9 mouse cellular contexts compared by ENCODE assay signal in genomic region chr14:18678121-18678836, GRCm38 (mm10).
A peak's percentile ranks its signal among the peaks of the same experiment; 100 is the strongest.
DNase-seq lines count a peak whose midpoint lies in the region; ATAC-seq lines count a peak whose summit lies in the region.
"Had no signal": no experiment of that assay in that cellular context is flagged by ENCODE, and none has a peak within 500 bp of the region (broad histone marks: within the 10 kb centered on the region; RNA-seq: fewer than 3 reads in every experiment).

No protein-coding gene starts in this region.

- H3K4me1 ChIP-seq in hindbrain, embryonic 16.5 days (ENCODE audit: control insufficient read depth, insufficient read depth, low read depth, low read length) = no peaks in the 10 kb centered on the region
- H3K4me1 ChIP-seq: midbrain, embryonic 13.5 days had no signal

- H3K4me2 ChIP-seq in hindbrain, embryonic 16.5 days (ENCODE audit: low read length) = no peak overlapping the region
- H3K4me2 ChIP-seq: midbrain, embryonic 13.5 days had no signal

- WGBS in hindbrain, embryonic 16.5 days = 74% methylated on average over 3 of the region's 3 CpGs

- no peak for ATAC-seq in granulocyte monocyte progenitor cell, adult 5-6 weeks (replicated peaks; ENCODE audit: poor library complexity, severe bottlenecking)
- ATAC-seq in hindbrain, embryonic 16.5 days = no peak
- ATAC-seq: midbrain, embryonic 13.5 days had no signal

- H3K4me3 ChIP-seq in hindbrain, embryonic 16.5 days (ENCODE audit: low read length) = no peak overlapping the region
- H3K4me3 ChIP-seq: midbrain, embryonic 13.5 days had no signal

- no peaks in the 10 kb centered on the region for H3K9me3 ChIP-seq in hindbrain, embryonic 16.5 days (ENCODE audit: control insufficient read depth, low read length)
- H3K9me3 ChIP-seq: midbrain, embryonic 13.5 days had no signal

- no peaks in the 10 kb centered on the region for H3K27me3 ChIP-seq in hindbrain, embryonic 16.5 days (replicated peaks; ENCODE audit: control insufficient read depth, insufficient read depth, low read length)
- H3K27me3 ChIP-seq: midbrain, embryonic 13.5 days had no signal

- intact Hi-C loops in heart, postnatal 10 days (cut with DNase I) = no loop called here

- H3K27ac ChIP-seq in hindbrain, embryonic 16.5 days (ENCODE audit: low read depth, low read length) = no peak overlapping the region
- H3K27ac ChIP-seq: midbrain, embryonic 13.5 days had no signal

- H3K9ac ChIP-seq in hindbrain, embryonic 16.5 days (ENCODE audit: low read depth, low read length) = no peak overlapping the region
- H3K9ac ChIP-seq: midbrain, embryonic 13.5 days had no signal

- no peaks in the 10 kb centered on the region for H3K36me3 ChIP-seq in hindbrain, embryonic 16.5 days (ENCODE audit: control insufficient read depth, insufficient read depth, low read length)
- H3K36me3 ChIP-seq: midbrain, embryonic 13.5 days had no signal

- peak; percentile 5 for DNase-seq in ovary, adult 18-20 months (ENCODE audit: low spot score)
- no peak for DNase-seq in ovary, postnatal 10 days (ENCODE audit: low spot score)
- DNase-seq in cerebellum, adult 9-10 months = peak; percentile 56
- peak; percentile 72 to 81 for DNase-seq in heart, postnatal 10 days
- DNase-seq in testis, postnatal 14 days (ENCODE audit: low spot score) = peak; percentile 40
- no peak for DNase-seq in frontal cortex, postnatal 14 days (ENCODE audit: low spot score in 2 of 2)

Comparison
In these comparisons a context has a peak if more than half of its experiments do, and no peak if none do; other contexts are left out.
1. DNase-seq: peak in ovary, adult 18-20 months (single experiment), cerebellum, adult 9-10 months (single experiment), heart, postnatal 10 days (2 of 2) and testis, postnatal 14 days (single experiment); none in ovary, postnatal 10 days (single experiment) and frontal cortex, postnatal 14 days (0 of 2).